Mouse (Mus musculus) frontal cortex, postnatal 25 days (tissue): ENCODE data around the gene Eif5a.
"Not testable (repeated sequence)": the region's sequence is repeated elsewhere in the genome, so short reads cannot be mapped to it uniquely, and the experiment has no call there.

Experiments
- DNase-seq, 2 experiments: peaks; one replicate each; pipeline ENCODE4 v3.0.0; 2022; ENCODE audit warnings: low spot score in 2 of 2

The Eif5a gene

DNA sequence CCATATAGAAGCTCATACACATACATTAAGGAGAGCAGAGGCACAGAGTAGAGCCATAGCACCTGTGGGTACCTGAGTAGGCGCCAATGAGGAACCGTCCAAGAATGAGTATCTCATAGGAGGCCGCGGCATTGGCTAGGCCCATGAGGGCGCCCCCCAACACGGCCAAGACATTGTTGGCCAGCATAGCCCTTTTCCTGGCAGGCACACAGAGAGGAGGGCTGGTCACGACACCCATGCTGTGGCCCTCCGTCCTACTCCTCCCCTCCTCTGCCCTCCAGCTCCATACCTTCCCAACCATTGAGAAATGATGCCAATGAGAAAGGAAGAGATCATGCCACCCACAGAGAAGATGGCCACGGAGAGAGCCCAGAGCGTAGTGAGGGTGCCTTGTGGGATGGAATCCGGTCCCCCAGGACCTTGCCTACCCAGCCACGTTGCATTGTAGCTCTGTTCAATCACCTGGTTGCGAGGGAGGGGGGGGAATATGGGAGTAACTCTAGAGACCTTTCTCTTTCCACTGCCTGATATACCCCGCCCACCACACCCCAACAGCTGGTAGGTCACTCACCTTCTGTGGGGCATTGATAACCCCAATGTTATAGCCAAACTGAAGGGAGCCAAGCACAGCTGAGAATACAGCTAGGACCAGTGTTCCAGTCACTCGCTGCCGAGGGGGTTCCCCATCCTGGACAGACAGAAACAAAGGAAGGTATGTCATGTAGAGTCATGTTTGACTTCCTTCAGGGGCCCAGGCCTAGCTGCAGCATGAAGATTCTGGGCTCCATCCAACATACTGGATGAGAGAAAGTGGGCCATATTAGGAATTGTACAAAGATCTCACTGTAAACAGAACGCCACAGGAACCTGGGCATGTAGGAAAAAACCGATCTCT is 24.5 kb upstream of the Eif5a start:
- DNase-seq = no peak

GRCm38 (mm10) chr11:69945216-69945615 is 23.5 kb upstream of the Eif5a start:
- DNase-seq = no peak

DNA sequence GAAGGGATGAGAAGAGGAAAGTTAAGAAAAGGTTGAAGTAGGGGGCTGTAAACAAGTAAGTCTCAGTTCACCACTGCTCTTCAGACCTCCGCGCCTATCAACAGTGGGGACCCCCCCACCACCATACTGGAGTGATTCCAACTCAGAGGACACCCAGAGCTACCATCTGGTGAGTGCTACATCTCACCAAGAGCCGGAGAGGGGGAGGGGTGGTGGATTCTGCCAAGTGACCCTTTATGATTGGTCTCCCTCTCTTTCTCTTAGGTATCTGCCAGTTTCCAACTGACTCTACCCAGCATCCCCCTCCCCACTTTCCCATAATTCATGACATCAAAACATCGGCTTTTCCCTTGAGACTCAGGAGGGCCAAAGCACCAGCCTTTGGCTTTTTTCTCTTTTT is 19.2 kb upstream of the Eif5a start:
- DNase-seq = no peak

DNA sequence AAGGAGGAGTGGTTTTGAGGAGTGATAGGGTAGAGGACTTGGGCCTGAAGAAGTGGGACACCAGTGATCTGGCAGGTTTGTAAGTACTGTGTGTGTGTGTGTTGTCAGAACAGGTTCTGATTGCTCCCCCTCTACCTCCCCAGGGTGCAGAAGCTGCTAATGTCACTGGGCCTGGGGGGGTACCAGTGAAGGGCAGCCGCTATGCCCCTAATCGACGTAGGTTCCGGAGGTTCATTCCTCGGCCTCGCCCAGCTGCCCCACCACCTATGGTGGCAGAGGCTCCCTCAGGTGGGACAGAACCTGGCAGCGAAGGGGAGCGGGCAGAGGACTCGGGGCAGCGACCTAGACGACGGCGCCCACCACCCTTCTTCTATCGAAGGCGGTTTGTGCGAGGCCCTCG is 18.0 kb upstream of the Eif5a start:
- no peak for DNase-seq

GRCm38 (mm10) chr11:69939181-69939580 is 17.4 kb upstream of the Eif5a start:
- no peak for DNase-seq

GRCm38 (mm10) chr11:69938401-69938979 is 16.7 kb upstream of the Eif5a start:
- no peak for DNase-seq

DNA sequence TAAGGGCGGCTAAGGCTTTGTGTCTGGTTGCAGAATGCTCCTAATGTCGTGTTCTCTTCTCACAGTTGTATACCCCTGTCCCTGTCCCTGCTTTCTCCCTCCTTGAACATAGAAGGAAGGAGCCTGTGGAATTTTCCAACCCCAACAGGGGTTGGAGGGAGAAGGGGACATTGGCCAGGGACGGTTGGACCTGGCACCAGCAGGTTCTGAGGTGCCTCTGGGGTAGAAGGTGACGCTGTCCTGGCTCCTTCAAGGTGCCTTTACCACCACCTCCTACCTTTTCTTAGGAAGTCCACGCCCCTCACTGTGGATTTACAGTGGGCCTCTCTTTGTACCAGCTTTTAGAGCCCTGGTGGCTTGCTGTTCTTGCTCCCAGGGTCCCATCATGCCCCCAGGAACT is 16.1 kb upstream of the Eif5a start:
- no peak for DNase-seq

- no peak for DNase-seq
Measured at GRCm38 (mm10) chr11:69937385-69937784, 15.6 kb upstream of the Eif5a start.

- DNase-seq = no peak
Measured at GRCm38 (mm10) chr11:69936714-69937347, 15.1 kb upstream of the Eif5a start.

DNA sequence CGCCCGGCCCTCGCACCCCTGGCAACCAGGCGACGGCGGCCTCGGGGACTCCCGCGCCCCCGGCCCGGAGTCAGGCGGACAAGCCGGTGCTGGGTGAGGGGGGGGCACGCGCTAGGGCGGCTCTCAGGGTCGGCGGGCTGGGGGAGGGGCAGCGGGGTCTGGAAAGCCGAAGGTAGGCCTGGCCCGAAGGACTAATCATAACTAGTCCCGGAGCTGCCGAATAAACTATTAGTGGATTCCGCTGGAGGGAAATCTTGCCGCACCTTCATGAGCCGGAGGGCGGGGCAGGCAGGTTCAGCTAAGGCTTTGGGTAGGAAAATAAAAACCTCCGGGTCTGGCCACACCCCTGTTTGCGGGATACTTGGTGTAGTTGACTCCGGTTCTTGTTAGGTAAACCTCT is 14.4 kb upstream of the Eif5a start:
- DNase-seq = no peak

DNA sequence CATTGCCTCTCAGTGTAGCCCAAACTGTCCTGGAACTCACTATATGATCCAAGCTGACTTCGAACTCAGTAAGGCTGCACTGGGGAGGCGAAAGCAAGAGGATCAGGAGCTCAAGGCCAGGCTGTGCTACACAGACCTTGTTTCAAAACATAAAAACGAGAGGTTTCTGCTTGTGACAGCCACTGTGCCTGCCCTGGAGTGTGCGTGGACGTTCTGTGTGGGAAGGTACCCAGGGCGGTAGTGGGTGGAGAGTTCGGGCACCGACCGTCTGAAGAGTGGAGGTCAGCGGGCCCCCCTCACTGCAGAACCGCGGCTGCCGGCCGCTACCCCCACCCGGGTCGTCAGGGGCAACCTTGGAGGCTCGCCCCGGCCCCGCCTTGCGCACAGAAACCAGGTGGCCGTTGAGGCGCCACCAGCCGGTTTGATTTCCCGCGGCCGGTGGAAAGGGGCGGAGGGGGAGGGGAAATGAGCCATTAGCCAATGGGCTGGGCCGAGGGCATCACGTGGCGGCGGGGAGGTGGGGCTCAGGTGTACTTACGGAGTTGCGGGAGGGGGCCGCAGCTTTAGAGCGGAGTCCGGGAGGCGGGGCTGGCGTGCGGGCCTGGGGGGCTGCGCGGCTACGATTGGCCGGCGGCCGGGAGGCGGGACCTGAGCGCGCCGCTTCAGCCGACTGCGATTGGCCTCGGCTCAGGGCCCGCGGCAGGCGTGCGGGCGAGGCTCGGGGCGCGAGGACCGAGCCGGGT is 13.6 kb upstream of the Eif5a start, which contains the start of gene Ybx2:
Gene Ybx2, plus strand, starts transcription at position 660 of the 743 bp plus-strand sequence.
- DNase-seq = peak; percentile 67 to 76

- DNase-seq = no peak
Measured at GRCm38 (mm10) chr11:69934681-69935080, 12.9 kb upstream of the Eif5a start.

GRCm38 (mm10) chr11:69934169-69934568 is 12.4 kb upstream of the Eif5a start:
- DNase-seq = peak; percentile 79 to 84

- DNase-seq = no peak
Measured at GRCm38 (mm10) chr11:69933066-69933465, 11.3 kb upstream of the Eif5a start.

DNA sequence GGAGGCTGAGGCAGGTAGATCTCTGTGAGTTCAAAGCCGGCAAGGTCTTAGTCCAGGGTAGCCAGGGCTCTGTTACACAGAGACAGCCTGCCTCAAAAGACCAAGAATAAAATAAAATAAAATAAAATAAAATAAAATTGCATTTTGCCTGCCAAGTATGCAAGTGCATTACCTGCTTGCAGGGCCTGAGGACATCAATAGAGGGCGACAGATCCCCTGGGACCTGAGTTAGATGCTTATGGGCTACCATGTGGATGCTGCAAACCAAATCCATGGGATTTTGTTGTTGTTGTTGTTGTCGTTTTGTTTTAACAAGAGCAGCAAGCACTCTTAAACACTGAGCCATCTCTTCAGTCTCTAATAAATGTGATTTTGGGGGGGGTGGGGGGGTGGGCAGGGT is 10.5 kb upstream of the Eif5a start:
- DNase-seq = no peak

DNA sequence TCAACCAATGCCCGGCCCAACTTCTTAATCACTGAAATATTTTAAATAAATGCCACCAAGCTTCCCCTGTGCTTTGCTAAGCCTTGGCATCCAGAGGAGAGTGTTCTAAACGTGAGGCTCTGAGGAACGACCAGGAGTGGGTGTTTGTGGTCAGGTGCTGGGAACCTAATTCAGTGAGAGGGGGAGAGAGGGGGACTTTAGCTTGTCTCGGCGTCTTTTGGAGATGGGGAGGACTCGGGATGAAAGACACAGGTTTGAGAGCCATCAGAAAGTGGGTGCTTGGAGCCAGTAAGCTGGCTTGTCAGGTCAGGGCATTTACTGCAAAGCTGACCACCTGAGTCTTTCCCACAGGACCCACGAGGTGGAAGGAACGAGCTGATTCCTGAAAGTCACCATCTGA is 10.0 kb upstream of the Eif5a start:
- no peak for DNase-seq

DNA sequence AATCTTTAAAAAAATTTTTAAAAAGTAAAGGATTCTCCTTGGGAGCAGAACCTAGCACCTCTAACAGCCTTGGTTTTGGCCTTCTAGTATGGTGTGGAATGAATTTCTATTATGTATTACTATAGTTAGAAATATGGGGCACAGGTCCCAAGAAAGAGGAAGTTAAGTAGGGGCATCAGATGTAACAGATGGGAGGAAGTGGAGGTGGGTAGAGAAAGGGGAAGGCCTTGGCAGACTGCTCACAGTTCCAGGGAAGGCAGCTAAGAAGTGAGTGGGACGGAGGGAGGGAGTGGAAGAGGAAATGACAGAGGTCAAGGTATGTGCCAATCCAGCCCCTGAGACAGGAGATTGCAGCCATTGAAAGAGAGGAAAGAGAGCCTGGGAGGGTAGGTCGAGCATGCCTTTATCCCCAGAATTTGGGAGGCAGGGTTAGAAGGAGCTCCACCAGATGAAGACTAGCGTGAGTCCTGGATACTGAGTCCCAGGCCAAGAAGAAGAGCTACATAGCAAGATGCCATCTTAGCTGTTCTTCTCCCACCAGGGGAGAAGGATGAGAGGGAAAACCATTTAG is 9.3 kb upstream of the Eif5a start:
- DNase-seq = no peak

- not testable (repeated sequence) for DNase-seq
Measured at GRCm38 (mm10) chr11:69930176-69930575, 8.4 kb upstream of the Eif5a start.

DNA sequence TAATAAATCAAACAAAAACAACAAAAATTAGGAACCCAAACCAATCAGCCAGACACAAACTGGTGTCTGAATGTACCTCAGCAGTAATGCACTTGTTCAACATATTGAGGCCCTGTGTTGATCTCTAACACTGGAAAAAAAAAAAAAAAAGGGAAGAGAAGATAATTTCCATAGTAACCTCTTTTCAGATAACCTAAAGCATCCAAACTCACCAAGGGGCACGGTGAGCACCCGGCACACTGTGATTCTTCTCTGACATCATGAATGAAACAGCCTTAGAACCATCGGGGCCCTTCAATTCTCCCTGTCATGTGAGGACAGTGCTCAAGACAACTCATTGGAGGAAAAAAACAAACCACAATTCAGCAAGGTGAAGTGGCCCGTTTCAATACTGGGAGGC is 8.0 kb upstream of the Eif5a start:
- no peak for DNase-seq

GRCm38 (mm10) chr11:69927501-69927900 is 5.7 kb upstream of the Eif5a start:
- no peak for DNase-seq

GRCm38 (mm10) chr11:69922796-69923195 is 1.0 kb upstream of the Eif5a start:
- no peak for DNase-seq
